Mouse (Mus musculus) bone marrow macrophage, adult 2 months (primary cell): ENCODE results near the gene Babam2.

Experiments
- CTCF ChIP-seq: IDR thresholded peaks from 2 replicates; pipeline ENCODE4 v1.5.1; 2012; ENCODE audit warnings: low read depth, mild to moderate bottlenecking, low read length, moderate library complexity
- POLR2A ChIP-seq: IDR thresholded peaks from 2 replicates; pipeline ENCODE4 v1.6.1; 2012; ENCODE audit warnings: mild to moderate bottlenecking, low read depth, low read length, borderline replicate concordance

- TF ChIP-seq CTCF (no peak), POLR2A (no peak)
Observed at GRCm38 (mm10) chr5:31761836-31762235, 64.4 kb downstream of the Babam2 start.
